Comparison of ENCODE assay signal across 10 mouse cellular contexts in genomic region chr2:36202611-36202880, GRCm38 (mm10). TPM values are rescaled to one million over a fixed set of nuclear protein-coding genes. Genes with fewer than 3 reads are reported as not detected.
A peak's percentile ranks its signal among the peaks of the same experiment; 100 is the strongest.
DNase-seq lines count a peak whose midpoint lies in the region; ATAC-seq and TF ChIP-seq lines count a peak whose summit lies in the region.
"Had no signal": no experiment of that assay in that cellular context is flagged by ENCODE, and none has a peak within 500 bp of the region (broad histone marks: within the 10 kb centered on the region; RNA-seq: fewer than 3 reads in every experiment).

No protein-coding gene starts in this region.

- H3K27me3 ChIP-seq in heart, embryonic 15.5 days, result peaks cover 47% of the 10 kb centered on the region
- H3K27me3 ChIP-seq in embryonic facial prominence, embryonic 11.5 days (ENCODE audit: control insufficient read depth, insufficient read depth, low read length), result peaks cover 26% of the 10 kb centered on the region
- peaks cover 6% of the 10 kb centered on the region for H3K27me3 ChIP-seq in hindbrain, embryonic 16.5 days (replicated peaks; ENCODE audit: control insufficient read depth, insufficient read depth, low read length)
- H3K27me3 ChIP-seq in midbrain, embryonic 15.5 days (replicated peaks), result peaks cover 24% of the 10 kb centered on the region; the same call in 1 of the 2 replicates
- H3K27me3 ChIP-seq in thymus, adult 2 months (ENCODE audit: control insufficient read depth, insufficient read depth, low read length), result peaks cover 8% of the 10 kb centered on the region; the same call in 1 of the 2 replicates

- 17% methylated on average over 5 of the region's 5 CpGs for WGBS in heart, embryonic 15.5 days
- 20% methylated on average over 5 of the region's 5 CpGs for WGBS in embryonic facial prominence, embryonic 11.5 days
- WGBS in hindbrain, embryonic 16.5 days, result 17% methylated on average over 5 of the region's 5 CpGs
- WGBS in midbrain, embryonic 15.5 days, result 12% methylated on average over 5 of the region's 5 CpGs
- 19% methylated on average over 5 of the region's 5 CpGs for WGBS in thymus, adult 2 months

- no peak for ATAC-seq in heart, embryonic 15.5 days (replicated peaks; ENCODE audit: insufficient number of reproducible peaks, insufficient read depth, low FRiP score, low read depth)
- ATAC-seq in embryonic facial prominence, embryonic 11.5 days (replicated peaks; ENCODE audit: insufficient number of reproducible peaks, low FRiP score, low TSS enrichment, low read depth), result no peak
- ATAC-seq in hindbrain, embryonic 16.5 days, result 0 out of 2 replicates have a peak, but pooled peaks have one; percentile 0
- ATAC-seq in midbrain, embryonic 15.5 days (replicated peaks), result no peak

- H3K4me3 ChIP-seq in heart, embryonic 15.5 days, result peak overlapping the region; percentile 49
- H3K4me3 ChIP-seq in embryonic facial prominence, embryonic 11.5 days (ENCODE audit: low read depth, low read length), result no peak overlapping the region
- peak overlapping the region; percentile 35 for H3K4me3 ChIP-seq in hindbrain, embryonic 16.5 days (ENCODE audit: low read length)
- H3K4me3 ChIP-seq in midbrain, embryonic 15.5 days, result peak overlapping the region; percentile 40
- no peak overlapping the region for H3K4me3 ChIP-seq in thymus, adult 2 months (ENCODE audit: control insufficient read depth, insufficient read depth, low read length)

- TF ChIP-seq POLR2A in thymus, adult 2 months (IDR thresholded peaks at IDR 0.05; ENCODE audit: control insufficient read depth, extremely low read depth, insufficient read depth, low read length, poor library complexity), result no peak

- H3K36me3 ChIP-seq in heart, embryonic 15.5 days, result no peaks in the 10 kb centered on the region
- no peaks in the 10 kb centered on the region for H3K36me3 ChIP-seq in embryonic facial prominence, embryonic 11.5 days (replicated peaks; ENCODE audit: control insufficient read depth, insufficient read depth, low read depth, low read length)
- no peaks in the 10 kb centered on the region for H3K36me3 ChIP-seq in hindbrain, embryonic 16.5 days (ENCODE audit: control insufficient read depth, insufficient read depth, low read length)
- no peaks in the 10 kb centered on the region for H3K36me3 ChIP-seq in midbrain, embryonic 15.5 days (replicated peaks)
- H3K36me3 ChIP-seq in thymus, adult 2 months (ENCODE audit: control insufficient read depth, insufficient read depth, low read length), result no peaks in the 10 kb centered on the region
- H3K36me3 ChIP-seq: G1E had no signal

- no peaks in the 10 kb centered on the region for H3K9me3 ChIP-seq in heart, embryonic 15.5 days (replicated peaks)
- H3K9me3 ChIP-seq in embryonic facial prominence, embryonic 11.5 days (replicated peaks; ENCODE audit: control insufficient read depth, low read length), result no peaks in the 10 kb centered on the region
- no peaks in the 10 kb centered on the region for H3K9me3 ChIP-seq in hindbrain, embryonic 16.5 days (ENCODE audit: control insufficient read depth, low read length)
- no peaks in the 10 kb centered on the region for H3K9me3 ChIP-seq in midbrain, embryonic 15.5 days

- DNase-seq in heart, postnatal 4 days, result no peak
- no peak for DNase-seq in embryonic facial prominence, embryonic 11.5 days (ENCODE audit: low spot score)
- DNase-seq in thymus, adult 2 months, result no peak
- no peak for DNase-seq in adrenal gland, adult 8-10 months
- no peak for DNase-seq in spleen, postnatal 14 days (ENCODE audit: low spot score in 2 of 2)
- DNase-seq: kidney, postnatal 36 days had no signal

- peaks cover 37% of the 10 kb centered on the region for H3K4me1 ChIP-seq in heart, embryonic 15.5 days (replicated peaks)
- peaks cover 2% of the 10 kb centered on the region for H3K4me1 ChIP-seq in embryonic facial prominence, embryonic 11.5 days (ENCODE audit: control insufficient read depth, insufficient read depth, low read length)
- peaks cover 32% of the 10 kb centered on the region for H3K4me1 ChIP-seq in hindbrain, embryonic 16.5 days (ENCODE audit: control insufficient read depth, insufficient read depth, low read depth, low read length)
- peaks cover 36% of the 10 kb centered on the region for H3K4me1 ChIP-seq in midbrain, embryonic 15.5 days
- H3K4me1 ChIP-seq in thymus, adult 2 months (replicated peaks; ENCODE audit: control insufficient read depth, insufficient read depth, low read length), result peaks cover 4% of the 10 kb centered on the region; the same call in 1 of the 2 replicates

- H3K27ac ChIP-seq in heart, embryonic 15.5 days, result no peak overlapping the region
- H3K27ac ChIP-seq in embryonic facial prominence, embryonic 11.5 days (replicated peaks; ENCODE audit: low read depth, low read length), result no peak overlapping the region
- H3K27ac ChIP-seq in hindbrain, embryonic 16.5 days (ENCODE audit: low read depth, low read length), result peak overlapping the region; percentile 65
- peak overlapping the region; percentile 70 for H3K27ac ChIP-seq in midbrain, embryonic 15.5 days
- H3K27ac ChIP-seq in thymus, adult 2 months (ENCODE audit: control insufficient read depth, insufficient read depth, low read length), result no peak overlapping the region

- TF ChIP-seq CTCF in thymus, adult 2 months (IDR thresholded peaks at IDR 0.05; ENCODE audit: borderline replicate concordance, control insufficient read depth, extremely low read depth, insufficient read depth, low read length, poor library complexity), result no peak

- H3K9ac ChIP-seq in heart, embryonic 15.5 days, result peak overlapping the region; percentile 55; the same call in 1 of the 2 replicates
- no peak overlapping the region for H3K9ac ChIP-seq in embryonic facial prominence, embryonic 11.5 days (replicated peaks; ENCODE audit: low read length)
- H3K9ac ChIP-seq in hindbrain, embryonic 16.5 days (ENCODE audit: low read depth, low read length), result peak overlapping the region; percentile 54
- peak overlapping the region; percentile 50; the same call in 1 of the 2 replicates for H3K9ac ChIP-seq in midbrain, embryonic 15.5 days

- H3K4me2 ChIP-seq in heart, embryonic 15.5 days, result peak overlapping the region; percentile 90
- H3K4me2 ChIP-seq in embryonic facial prominence, embryonic 11.5 days (ENCODE audit: low read depth, low read length), result peak overlapping the region; percentile 78
- H3K4me2 ChIP-seq in hindbrain, embryonic 16.5 days (ENCODE audit: low read length), result peak overlapping the region; percentile 57
- peak overlapping the region; percentile 76 for H3K4me2 ChIP-seq in midbrain, embryonic 15.5 days

RNA-seq across cellular contexts. Expression of gene Ptgs1, which starts 27.7 kb away (rescaled TPM):
- polyA plus RNA-seq in heart, embryonic 15.5 days (2015; fragmentation: Nextera tagmentation; extraction: Ambion mirVana), result 23.0 and 29.7 TPM in 2 replicates
- 10 to 100 TPM; 13.7 to 16.0 TPM for total RNA-seq in heart, postnatal 4 days (2021)
- 5.7 and 6.5 TPM in 2 replicates for polyA plus RNA-seq in embryonic facial prominence, embryonic 11.5 days (2014; fragmentation: Nextera tagmentation; extraction: Ambion mirVana)
- 6.6 and 6.8 TPM in 2 replicates for polyA plus RNA-seq in hindbrain, embryonic 16.5 days (2015; fragmentation: Nextera tagmentation; extraction: Ambion mirVana)
- polyA plus RNA-seq in midbrain, embryonic 15.5 days (2015; fragmentation: Nextera tagmentation; extraction: Ambion mirVana), result 4.1 and 4.9 TPM in 2 replicates
- 12.7 and 15.0 TPM in 2 replicates for polyA plus RNA-seq in thymus, adult 2 months (2012; rRNA removed)
- 10 to 100 TPM; 13.6 to 28.0 (median 17.8) TPM for total RNA-seq in adrenal gland, adult 8-10 months (2022)

Comparison
In these comparisons a context has a peak if more than half of its experiments do, and no peak if none do; other contexts are left out.
1. H3K27ac ChIP-seq: peak in hindbrain, embryonic 16.5 days (single experiment) and midbrain, embryonic 15.5 days (single experiment); none in heart, embryonic 15.5 days (single experiment), embryonic facial prominence, embryonic 11.5 days (single experiment) and thymus, adult 2 months (single experiment).
2. H3K4me3 ChIP-seq: peak in heart, embryonic 15.5 days (single experiment), hindbrain, embryonic 16.5 days (single experiment) and midbrain, embryonic 15.5 days (single experiment); none in embryonic facial prominence, embryonic 11.5 days (single experiment) and thymus, adult 2 months (single experiment).
3. Peak in every context shown above with its lines, with median percentiles within 50 percentile points of each other: H3K4me2 ChIP-seq.